Mouse (Mus musculus) spleen, adult 2 months (tissue): ENCODE measurements around the gene Flii. TPM values are rescaled to one million over a fixed set of nuclear protein-coding genes. Genes with fewer than 3 reads are reported as not detected.

Source experiments
- DNase-seq, 2 experiments: peaks; one replicate each; pipeline versions ENCODE4 v3.0.0 to v3.0.0-alpha.2; 2012 to 2021; ENCODE audit warnings: low spot score in 2 of 2, low read depth in 1 of 2
- H3K27ac ChIP-seq: fragments of 200-500 bp; 2 replicates; pipeline ENCODE4 v1.5.1; 2012; ENCODE audit warnings: low read length, inconsistent platforms; ENCODE audit not compliant: insufficient read depth
- H3K27me3 ChIP-seq: fragments of 200-500 bp; 2 replicates; pipeline ENCODE4 v1.6.1; 2012; ENCODE audit warnings: mild to moderate bottlenecking, moderate library complexity, low read length, inconsistent platforms; ENCODE audit not compliant: control insufficient read depth, insufficient read depth
- H3K36me3 ChIP-seq: fragments of 200-500 bp; 2 replicates; pipeline ENCODE4 v1.6.1; 2012; ENCODE audit warnings: mild to moderate bottlenecking, low read length, inconsistent platforms; ENCODE audit not compliant: control insufficient read depth, insufficient read depth
- H3K4me1 ChIP-seq: fragments of 200-500 bp; 2 replicates; pipeline ENCODE4 v1.6.1; 2011; ENCODE audit warnings: inconsistent platforms; ENCODE audit not compliant: control insufficient read depth, insufficient read depth, insufficient read length
- H3K4me3 ChIP-seq: fragments of 200-500 bp; 2 replicates; pipeline ENCODE4 v1.5.1; 2011; ENCODE audit warnings: mild to moderate bottlenecking, inconsistent platforms; ENCODE audit not compliant: insufficient read depth, insufficient read length; ENCODE audit errors: extremely low read depth
- CTCF ChIP-seq: fragments of 200-500 bp; IDR thresholded peaks from 2 replicates; pipeline ENCODE4 v1.5.1; 2011; ENCODE audit warnings: mild to moderate bottlenecking, inconsistent platforms; ENCODE audit not compliant: insufficient read depth, insufficient read length, insufficient replicate concordance; ENCODE audit errors: extremely low read depth
- POLR2A ChIP-seq: fragments of 200-500 bp; IDR thresholded peaks from 2 replicates; pipeline ENCODE4 v1.6.1; 2011; ENCODE audit warnings: low read depth, low read length, inconsistent platforms
- WGBS: fragments of 180-500 bp; shearing (Covaris S2); methylation state at CpG from one replicate; pipeline ENCODE4 v1.1.7; 2018; 5-methylcytosine and 5-hydroxymethylcytosine counted together
- polyA plus RNA-seq: library from polyadenylated mRNA; depleted of rRNA; stranded (reverse); fragments of >200 nt; gene quantifications from 2 replicates; pipeline ENCODE4 v1.2.3, GENCODE M21; 2012

Gene Flii
- polyA plus RNA-seq, 1 experiment = 164 TPM

GRCm38 (mm10) chr11:60727392-60728140 is 503 bp upstream of the Flii start:
- peak overlapping the region; percentile 99 for H3K4me3 ChIP-seq
- H3K36me3 ChIP-seq = peaks cover 12% of the 10 kb centered on the region
- TF ChIP-seq CTCF = no peak
- no peak for TF ChIP-seq POLR2A
- H3K27ac ChIP-seq = peak overlapping the region; percentile 92
- 7% methylated on average over 12 of the region's 12 CpGs for WGBS
- H3K27me3 ChIP-seq = no peaks in the 10 kb centered on the region
- no peak for DNase-seq
- peaks cover 12% of the 10 kb centered on the region; the same call in 1 of the 2 replicates for H3K4me1 ChIP-seq

- Histone ChIP-seq H3K4me3 (no peak overlapping the region), H3K27me3 (no peaks in the 10 kb centered on the region), H3K36me3 (peaks cover 76% of the 10 kb centered on the region), H3K4me1 (no peaks in the 10 kb centered on the region), H3K27ac (no peak overlapping the region)
- WGBS = 70% methylated on average over 5 of the region's 5 CpGs
- no peak for DNase-seq
- TF ChIP-seq POLR2A (no peak), CTCF (no peak)
Measured at GRCm38 (mm10) chr11:60719263-60719662, 7.8 kb downstream of the Flii start.

GRCm38 (mm10) chr11:60715833-60716232 is 11.2 kb downstream of the Flii start:
- no peak for TF ChIP-seq CTCF
- TF ChIP-seq POLR2A = no peak
- DNase-seq = no peak
- Histone ChIP-seq H3K4me1 (no peaks in the 10 kb centered on the region), H3K4me3 (no peak overlapping the region), H3K36me3 (peaks cover 84% of the 10 kb centered on the region), H3K27ac (no peak overlapping the region), H3K27me3 (no peaks in the 10 kb centered on the region)
- WGBS = 90% methylated on average over 5 of the region's 5 CpGs

GRCm38 (mm10) chr11:60712639-60713255 is 14.3 kb downstream of the Flii start:
- no peak for TF ChIP-seq POLR2A
- TF ChIP-seq CTCF = no peak
- no peak overlapping the region for H3K4me3 ChIP-seq
- H3K27ac ChIP-seq = no peak overlapping the region
- WGBS = 94% methylated on average over 13 of the region's 13 CpGs
- H3K36me3 ChIP-seq = peaks cover 65% of the 10 kb centered on the region
- H3K27me3 ChIP-seq = no peaks in the 10 kb centered on the region
- DNase-seq = no peak
- no peaks in the 10 kb centered on the region for H3K4me1 ChIP-seq

GRCm38 (mm10) chr11:60712040-60712439 is 15.0 kb downstream of the Flii start:
- H3K36me3 ChIP-seq = peaks cover 67% of the 10 kb centered on the region
- no peaks in the 10 kb centered on the region; the same call in 1 of the 2 replicates for H3K4me1 ChIP-seq
- no peak overlapping the region for H3K4me3 ChIP-seq
- H3K27me3 ChIP-seq = no peaks in the 10 kb centered on the region
- TF ChIP-seq CTCF (no peak), POLR2A (no peak)
- no peak overlapping the region for H3K27ac ChIP-seq
- whole genome bisulfite sequencing = 94% methylated on average over 18 of the region's 18 CpGs
- DNase-seq = no peak

- WGBS = 95% methylated on average over 17 of the region's 17 CpGs
- Histone ChIP-seq H3K4me1 (no peaks in the 10 kb centered on the region; the same call in 1 of the 2 replicates), H3K36me3 (peaks cover 66% of the 10 kb centered on the region), H3K27me3 (no peaks in the 10 kb centered on the region), H3K27ac (no peak overlapping the region), H3K4me3 (no peak overlapping the region)
- no peak for DNase-seq
- no peak for TF ChIP-seq CTCF
- no peak for TF ChIP-seq POLR2A
Measured at GRCm38 (mm10) chr11:60711218-60711617, 15.8 kb downstream of the Flii start.

GRCm38 (mm10) chr11:60709481-60710465 is 17.3 kb downstream of the Flii start:
- DNase-seq = no peak
- WGBS = 95% methylated on average over 45 of the region's 45 CpGs
- TF ChIP-seq POLR2A (no peak), CTCF (no peak)
- Histone ChIP-seq H3K4me3 (no peak overlapping the region), H3K27me3 (no peaks in the 10 kb centered on the region), H3K27ac (no peak overlapping the region), H3K4me1 (no peaks in the 10 kb centered on the region; the same call in 1 of the 2 replicates), H3K36me3 (peaks cover 55% of the 10 kb centered on the region)
